Mouse (Mus musculus) neutrophil, adult 83 days (primary cell): ENCODE data around the gene Gsta1. TPM values are rescaled to one million over a fixed set of nuclear protein-coding genes. Genes with fewer than 3 reads are reported as not detected.

ENCODE experiments used
- total RNA-seq, 2 experiments: library from RNA; stranded (reverse); gene quantifications; one replicate each; pipeline ENCODE4 v1.2.4; 2023

Gsta1 gene
- not detected for total RNA-seq

GRCm38 (mm10) chr9:78230461-78230860 is at the start of gene Gsta1:
TSS of gene Gsta1 (plus strand) at chr9:78230656.

GRCm38 (mm10) chr9:78182474-78182873 is 48.0 kb upstream of the Gsta1 start, which contains the start of gene Gsta4:
TSS of gene Gsta4 (plus strand) at chr9:78182774.

GRCm38 (mm10) chr9:78256914-78257313 is 26.5 kb downstream of the Gsta1 start, which contains the start of gene Gm3776:
TSS of gene Gm3776 (plus strand) at chr9:78257129.

GRCm38 (mm10) chr9:78289723-78290122 is 59.3 kb downstream of the Gsta1 start, which contains the start of gene Gm10639:
TSS of gene Gm10639 (plus strand) at chr9:78289923.

Other genes starting within 250 kb of the Gsta1 start
- gene Gcm1, start 178.7 kb upstream of the Gsta1 start, total RNA-seq, result not detected
- gene Fbxo9, start 121.6 kb upstream of the Gsta1 start, total RNA-seq, result 10 to 100 TPM; 35.6 to 37.8 TPM
- gene Ick, start 121.5 kb upstream of the Gsta1 start, total RNA-seq, result 1 to 10 TPM; 3.3 to 3.6 TPM
- gene Gsta4, start 47.9 kb upstream of the Gsta1 start, total RNA-seq, result 1 to 10 TPM; 1.7 to 2.2 TPM
- not detected for gene Gm3776, start 26.5 kb downstream of the Gsta1 start, total RNA-seq
- gene Gm10639, start 59.3 kb downstream of the Gsta1 start, total RNA-seq, result not detected
- gene Omt2a, start 84.1 kb downstream of the Gsta1 start, total RNA-seq, result not detected
- not detected for gene Omt2b, start 96.9 kb downstream of the Gsta1 start, total RNA-seq
- gene Gsta2, start 125.1 kb downstream of the Gsta1 start, total RNA-seq, result not detected
- not detected for gene Dppa5a, start 137.5 kb downstream of the Gsta1 start, total RNA-seq
- gene Ooep, start 148.1 kb downstream of the Gsta1 start, total RNA-seq, result not detected
- not detected for gene Ddx43, start 165.1 kb downstream of the Gsta1 start, total RNA-seq
- gene Cgas, start 212.6 kb downstream of the Gsta1 start, total RNA-seq, result 1 to 10 TPM; 7.9 to 9.1 TPM
- gene Mto1, start 217.6 kb downstream of the Gsta1 start, total RNA-seq, result 10 to 100 TPM; 13.8 to 17.5 TPM
- gene Gm17324, start 218.1 kb downstream of the Gsta1 start, total RNA-seq, result not detected